Mouse (Mus musculus) cortical plate, adult 2 months (tissue): ENCODE data around the gene Prrg2.

ENCODE experiments used
- CTCF ChIP-seq: fragments of 200-500 bp; IDR thresholded peaks from 2 replicates; pipeline ENCODE4 v1.5.1; 2011; ENCODE audit warnings: mild to moderate bottlenecking, control low read depth, low read length; ENCODE audit not compliant: insufficient read depth; ENCODE audit errors: extremely low read depth
- POLR2A ChIP-seq: fragments of 200-500 bp; IDR thresholded peaks from 2 replicates; pipeline ENCODE4 v1.6.1; 2011; ENCODE audit warnings: mild to moderate bottlenecking, low read length, control low read depth; ENCODE audit not compliant: insufficient read depth; ENCODE audit errors: extremely low read depth

GRCm38 (mm10) chr7:45015957-45016612 is 46.4 kb downstream of the Prrg2 start, which contains the start of gene Scaf1:
- no peak for TF ChIP-seq CTCF
- TF ChIP-seq POLR2A: no peak
